Mouse (Mus musculus) ES-Bruce4 (cell line): ENCODE results near the gene Col6a6. TPM values are rescaled to one million over a fixed set of nuclear protein-coding genes. Genes with fewer than 3 reads are reported as not detected.

ENCODE experiments used
- H3K27ac ChIP-seq: 2 replicates; pipeline ENCODE4 v1.5.1; 2012; ENCODE audit warnings: low read length, inconsistent platforms; ENCODE audit not compliant: insufficient read depth
- H3K27me3 ChIP-seq: 2 replicates; pipeline ENCODE4 v1.6.1; 2012; ENCODE audit warnings: mild to moderate bottlenecking, low read length, inconsistent platforms; ENCODE audit not compliant: control insufficient read depth, poor library complexity, insufficient read depth, severe bottlenecking
- H3K36me3 ChIP-seq: 2 replicates; pipeline ENCODE4 v1.6.1; 2012; ENCODE audit warnings: inconsistent platforms, mild to moderate bottlenecking, low read length, moderate library complexity; ENCODE audit not compliant: control insufficient read depth, poor library complexity, insufficient read depth, severe bottlenecking
- H3K4me1 ChIP-seq: one replicate; pipeline ENCODE4 v1.8.1; 2011; ENCODE audit warnings: low read length; ENCODE audit not compliant: control insufficient read depth, insufficient read depth
- H3K4me3 ChIP-seq: 2 replicates; pipeline ENCODE4 v1.5.1; 2011; ENCODE audit warnings: low read depth, mild to moderate bottlenecking, low read length
- H3K9ac ChIP-seq: 2 replicates; pipeline ENCODE4 v1.6.1; 2012; ENCODE audit warnings: low read depth, mild to moderate bottlenecking, inconsistent platforms; ENCODE audit not compliant: poor library complexity, severe bottlenecking
- H3K9me3 ChIP-seq: replicated peaks from 2 replicates; pipeline ENCODE4 v1.6.1; 2012; ENCODE audit warnings: mild to moderate bottlenecking, low read length, inconsistent platforms; ENCODE audit not compliant: control insufficient read depth, poor library complexity, insufficient read depth, severe bottlenecking
- CTCF ChIP-seq: IDR thresholded peaks from one replicate; pipeline ENCODE4 v1.8.1; 2011; ENCODE audit warnings: low read depth, low read length
- EP300 ChIP-seq: IDR thresholded peaks from 2 replicates; pipeline ENCODE4 v1.6.1; 2011; ENCODE audit warnings: low read depth, low read length; ENCODE audit not compliant: insufficient read depth
- POLR2A ChIP-seq: IDR thresholded peaks from one replicate; pipeline ENCODE4 v1.8.1; 2011; ENCODE audit warnings: low read length; ENCODE audit not compliant: insufficient read depth
- polyA plus RNA-seq: library from polyadenylated mRNA; stranded (reverse); fragments of >200 nt; gene quantifications from 2 replicates; pipeline ENCODE4 v1.2.4, GENCODE M21; 2011; ENCODE audit warnings: low read depth; ENCODE audit not compliant: missing spikeins, insufficient read depth, insufficient read length

The Col6a6 gene
- polyA plus RNA-seq, 1 experiment: not detected

DNA sequence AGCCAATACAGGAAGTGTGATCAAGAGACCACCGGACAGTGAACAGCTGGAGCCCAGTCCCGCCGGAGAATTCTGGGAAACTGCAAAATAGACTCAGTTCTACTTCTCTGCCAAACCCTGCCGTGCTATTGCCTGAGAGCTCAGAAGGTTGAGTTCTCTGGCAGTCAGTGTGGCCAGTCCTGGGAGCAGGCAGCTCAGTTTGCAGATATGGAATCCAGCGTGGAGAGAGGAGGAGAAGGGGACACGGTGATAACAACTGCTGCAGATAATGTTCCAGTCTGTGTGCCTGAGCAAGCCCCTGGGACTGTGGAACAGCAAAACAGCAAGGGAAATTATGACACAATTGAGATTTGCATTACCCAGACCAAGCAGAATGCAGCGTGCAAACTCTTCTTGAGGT, 7.6 kb upstream of the Col6a6 start:
- Histone ChIP-seq H3K4me3 (no peak overlapping the region), H3K9me3 (no peaks in the 10 kb centered on the region), H3K4me1 (peaks cover 7% of the 10 kb centered on the region), H3K27ac (no peak overlapping the region), H3K36me3 (no peaks in the 10 kb centered on the region), H3K9ac (no peak overlapping the region), H3K27me3 (no peaks in the 10 kb centered on the region)
- TF ChIP-seq CTCF (no peak), EP300 (no peak), POLR2A (no peak)

- TF ChIP-seq EP300 (no peak), POLR2A (no peak), CTCF (no peak)
- no peak overlapping the region for H3K9ac ChIP-seq
- H3K27me3 ChIP-seq: no peaks in the 10 kb centered on the region
- no peaks in the 10 kb centered on the region for H3K9me3 ChIP-seq
- H3K4me1 ChIP-seq: peaks cover 7% of the 10 kb centered on the region
- H3K4me3 ChIP-seq: no peak overlapping the region
- H3K27ac ChIP-seq: no peak overlapping the region
- no peaks in the 10 kb centered on the region for H3K36me3 ChIP-seq
Observed at GRCm38 (mm10) chr9:105834799-105835198, 6.8 kb upstream of the Col6a6 start.

GRCm38 (mm10) chr9:105831291-105831690, 3.3 kb upstream of the Col6a6 start:
- TF ChIP-seq POLR2A (no peak), EP300 (no peak), CTCF (no peak)
- H3K4me3 ChIP-seq: no peak overlapping the region

DNA sequence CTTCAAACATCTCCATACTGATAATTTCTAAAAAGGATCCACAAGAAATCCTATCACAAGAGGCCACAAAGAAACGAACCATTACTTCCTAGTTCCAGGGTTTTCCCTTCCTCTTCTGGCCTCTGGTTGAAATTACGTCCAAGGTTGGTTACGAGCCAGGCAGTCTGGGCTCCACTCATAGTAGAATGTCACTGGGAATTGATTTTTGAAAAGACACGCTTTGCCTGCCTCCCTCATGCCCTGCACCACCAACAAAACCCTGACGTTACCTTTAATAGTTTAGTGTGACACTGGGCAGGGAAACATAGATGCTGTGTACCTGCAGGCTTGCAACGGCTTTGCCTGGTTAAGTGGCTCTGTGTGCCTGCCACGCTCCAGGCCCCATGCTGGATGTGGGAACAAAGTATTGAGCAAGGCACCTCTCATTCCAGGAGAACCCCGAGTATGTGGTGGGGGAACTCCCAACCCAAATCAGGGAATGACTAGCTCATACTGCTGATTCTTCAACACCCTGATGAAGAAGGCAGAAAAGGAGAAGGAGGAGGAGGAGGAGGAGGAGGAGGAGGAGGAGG, 798 bp downstream of the Col6a6 start:
- H3K4me3 ChIP-seq: no peak overlapping the region
- H3K4me1 ChIP-seq: peaks cover 2% of the 10 kb centered on the region
- TF ChIP-seq POLR2A: no peak
- no peak for TF ChIP-seq CTCF
- TF ChIP-seq EP300: no peak
- H3K9me3 ChIP-seq: no peaks in the 10 kb centered on the region
- H3K27me3 ChIP-seq: no peaks in the 10 kb centered on the region; the same call in 1 of the 2 replicates
- H3K27ac ChIP-seq: no peak overlapping the region
- no peak overlapping the region for H3K9ac ChIP-seq
- no peaks in the 10 kb centered on the region for H3K36me3 ChIP-seq

More at GRCm38 (mm10) chr9:105831291-105831690, 3.3 kb upstream of the Col6a6 start:
- no peaks in the 10 kb centered on the region for H3K36me3 ChIP-seq
- H3K27me3 ChIP-seq: no peaks in the 10 kb centered on the region
- H3K9ac ChIP-seq: no peak overlapping the region
- no peaks in the 10 kb centered on the region for H3K9me3 ChIP-seq
- H3K27ac ChIP-seq: no peak overlapping the region
- H3K4me1 ChIP-seq: peaks cover 9% of the 10 kb centered on the region

- H3K27me3 ChIP-seq: no peaks in the 10 kb centered on the region; the same call in 1 of the 2 replicates
- no peaks in the 10 kb centered on the region for H3K9me3 ChIP-seq
- no peak overlapping the region for H3K4me3 ChIP-seq
- TF ChIP-seq POLR2A (no peak), CTCF (no peak), EP300 (no peak)
- H3K36me3 ChIP-seq: no peaks in the 10 kb centered on the region
- no peak overlapping the region for H3K27ac ChIP-seq
- no peaks in the 10 kb centered on the region for H3K4me1 ChIP-seq
- H3K9ac ChIP-seq: no peak overlapping the region
Observed at GRCm38 (mm10) chr9:105820711-105821110, 7.2 kb downstream of the Col6a6 start.

DNA sequence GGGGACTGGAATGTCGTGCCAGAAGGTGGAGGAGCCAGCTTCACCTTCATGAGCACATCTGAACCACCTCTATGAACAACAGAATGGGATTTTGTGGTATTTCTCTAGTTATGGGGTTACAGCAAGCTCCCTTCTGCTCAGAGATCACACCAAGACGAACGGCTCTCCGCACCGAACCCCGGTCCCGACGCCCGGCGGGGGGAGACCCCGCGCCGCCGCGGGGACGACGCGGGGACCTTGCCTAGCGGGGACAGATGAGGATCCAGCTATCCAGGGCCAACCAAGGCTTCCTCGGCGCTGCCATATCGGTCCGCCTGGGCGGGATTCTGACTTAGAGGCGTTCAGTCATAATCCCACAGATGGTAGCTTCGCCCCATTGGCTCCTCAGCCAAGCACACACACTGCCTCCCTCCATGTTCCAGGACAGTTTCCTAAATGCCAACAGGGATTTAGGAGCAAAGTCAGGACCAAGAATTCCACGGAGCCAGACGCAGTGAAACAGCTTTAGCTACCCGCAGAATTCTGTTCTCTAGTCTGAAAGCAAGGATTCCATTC, 8.7 kb downstream of the Col6a6 start:
- TF ChIP-seq POLR2A: no peak
- no peak for TF ChIP-seq EP300
- TF ChIP-seq CTCF: no peak
- no peaks in the 10 kb centered on the region for H3K4me1 ChIP-seq
- no peak overlapping the region for H3K27ac ChIP-seq
- H3K27me3 ChIP-seq: no peaks in the 10 kb centered on the region; the same call in 1 of the 2 replicates
- no peaks in the 10 kb centered on the region for H3K36me3 ChIP-seq
- H3K4me3 ChIP-seq: peak overlapping the region; percentile 52
- no peak overlapping the region for H3K9ac ChIP-seq
- no peaks in the 10 kb centered on the region for H3K9me3 ChIP-seq
